ENCODE assay signal across 9 mouse cellular contexts in genomic region chr16:78134531-78134930, GRCm38 (mm10).
"Had no signal": no experiment of that assay in that cellular context is flagged by ENCODE, and none has a peak within 500 bp of the region (broad histone marks: within the 10 kb centered on the region; RNA-seq: fewer than 3 reads in every experiment).

No protein-coding gene starts in this region.

- DNase-seq: kidney, adult 9 months; kidney, postnatal 14 days; kidney, postnatal 4 days; left cerebral cortex, postnatal 4 days; liver, postnatal 0 days; lung, postnatal 14 days; lung, postnatal 4 days; midbrain, embryonic 14.5 days; thymus, postnatal 25 days had no signal
